Mouse (Mus musculus): ENCODE data around the gene Kdelc1. TPM values are rescaled to one million over a fixed set of nuclear protein-coding genes. Genes with fewer than 3 reads are reported as not detected.

The Kdelc1 gene
- polyA plus RNA-seq, 1 experiment from 2014 or later = 77.7 TPM

DNA sequence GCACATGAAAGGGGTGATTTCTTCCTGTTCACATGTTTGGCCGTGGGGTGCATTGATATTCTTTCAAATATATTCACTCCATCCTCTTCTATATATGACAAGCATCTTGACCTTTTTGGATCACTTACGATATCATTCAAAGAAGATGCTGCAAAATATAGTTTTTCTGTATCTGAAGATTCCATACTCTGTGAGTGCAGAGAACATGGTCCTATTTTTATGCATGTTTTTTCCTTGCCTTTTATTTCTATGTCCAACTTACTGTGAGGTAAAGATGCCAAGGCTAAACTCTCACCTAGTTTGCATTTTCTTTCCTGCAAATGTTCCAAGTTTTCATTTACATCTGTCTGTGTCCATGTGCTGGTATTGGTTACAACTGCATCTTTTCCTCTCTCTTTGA lies 56.8 kb downstream of the Kdelc1 start, which contains the start of gene Gm8251:
TSS of gene Gm8251 (minus strand) at position 101 of the 400 bp plus-strand sequence.
- H3K4me2 ChIP-seq = no peak within 1 kb of the TSS
- ATAC-seq (ENCODE audit: insufficient number of reproducible peaks, insufficient read depth, low FRiP score, low TSS enrichment, low read depth) = no peak
- no peaks in the 10 kb centered on the region for H3K9me3 ChIP-seq
- H3K4me3 ChIP-seq (replicated peaks) = no peak within 1 kb of the TSS
- H3K27me3 ChIP-seq = no peaks in the 10 kb centered on the region
- 89% methylated on average over 2 of the region's 2 CpGs for WGBS
- H3K4me1 ChIP-seq (replicated peaks) = no peaks in the 10 kb centered on the region
- no peaks in the 10 kb centered on the region for H3K36me3 ChIP-seq
- H3K9ac ChIP-seq (replicated peaks) = no peak within 1 kb of the TSS
- no peak within 1 kb of the TSS for H3K27ac ChIP-seq

DNA sequence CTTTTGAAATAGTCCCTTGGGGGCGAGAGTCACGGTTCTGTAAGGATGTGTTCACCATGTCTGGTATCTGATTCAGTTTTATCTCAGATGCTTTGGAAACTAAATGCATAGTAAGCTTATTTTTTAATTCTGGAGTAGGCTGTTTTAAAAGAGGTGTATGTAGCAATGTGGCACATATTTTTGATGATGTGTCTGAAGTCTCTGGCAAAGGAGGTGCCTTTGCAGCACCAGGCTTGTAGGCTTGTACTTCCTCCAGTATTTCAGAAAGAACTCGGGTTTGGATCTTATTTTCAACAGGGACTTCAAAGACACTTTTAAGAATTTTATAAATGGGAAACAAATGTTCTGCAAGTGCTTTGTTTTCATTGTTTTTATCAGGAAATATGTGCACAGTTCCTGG lies 60.8 kb downstream of the Kdelc1 start:
- Histone ChIP-seq H3K4me3 (replicated peaks) (no peak overlapping the region), H3K9ac (replicated peaks) (no peak overlapping the region), H3K9me3 (no peaks in the 10 kb centered on the region), H3K27ac (no peak overlapping the region), H3K27me3 (no peaks in the 10 kb centered on the region), H3K4me1 (replicated peaks) (no peaks in the 10 kb centered on the region), H3K4me2 (no peak overlapping the region), H3K36me3 (no peaks in the 10 kb centered on the region)
- no peak for ATAC-seq (ENCODE audit: insufficient number of reproducible peaks, insufficient read depth, low FRiP score, low TSS enrichment, low read depth)
- WGBS = 74% methylated on average over 3 of the region's 3 CpGs

Other genes starting within 250 kb of the Kdelc1 start
- 68.3 and 72.6 TPM in 2 replicates for gene Tpp2, start 185.2 kb downstream of the Kdelc1 start, polyA plus RNA-seq (2016; fragmentation: Nextera tagmentation; extraction: Ambion mirVana)
- gene Mettl21c, start 98.8 kb downstream of the Kdelc1 start, polyA plus RNA-seq (2016; fragmentation: Nextera tagmentation; extraction: Ambion mirVana) = 0.48 and 0.59 TPM in 2 replicates
- gene Gm8251, start 56.9 kb downstream of the Kdelc1 start, polyA plus RNA-seq (2016; fragmentation: Nextera tagmentation; extraction: Ambion mirVana) = 0.05 and 0.11 TPM in 2 replicates
- gene Tex30, start 16.4 kb downstream of the Kdelc1 start, polyA plus RNA-seq (2016; fragmentation: Nextera tagmentation; extraction: Ambion mirVana) = 87.0 and 89.6 TPM in 2 replicates
- 23.0 and 24.3 TPM in 2 replicates for gene Bivm, start 149 bp upstream of the Kdelc1 start, polyA plus RNA-seq (2016; fragmentation: Nextera tagmentation; extraction: Ambion mirVana)
- 32.7 and 34.8 TPM in 2 replicates for gene Ercc5, start 28.9 kb upstream of the Kdelc1 start, polyA plus RNA-seq (2016; fragmentation: Nextera tagmentation; extraction: Ambion mirVana)
- gene Mettl21e, start 100.2 kb upstream of the Kdelc1 start, polyA plus RNA-seq (2016; fragmentation: Nextera tagmentation; extraction: Ambion mirVana) = not detected in 2 replicates

Measured in limb, embryonic 12.5 days (tissue).